Mouse (Mus musculus) megakaryocyte, embryonic 14.5 days (primary cell): ENCODE data around the gene Tap1.

Experiments used
- FLI1 ChIP-seq: IDR thresholded peaks from 2 replicates; pipeline ENCODE4 v1.6.1; 2012; ENCODE audit warnings: low read length, inconsistent platforms, mixed read lengths
- GATA1 ChIP-seq: IDR thresholded peaks from 3 replicates; pipeline ENCODE4 v1.6.1; 2012; ENCODE audit warnings: mixed read lengths, low read length, inconsistent platforms, borderline replicate concordance

DNA sequence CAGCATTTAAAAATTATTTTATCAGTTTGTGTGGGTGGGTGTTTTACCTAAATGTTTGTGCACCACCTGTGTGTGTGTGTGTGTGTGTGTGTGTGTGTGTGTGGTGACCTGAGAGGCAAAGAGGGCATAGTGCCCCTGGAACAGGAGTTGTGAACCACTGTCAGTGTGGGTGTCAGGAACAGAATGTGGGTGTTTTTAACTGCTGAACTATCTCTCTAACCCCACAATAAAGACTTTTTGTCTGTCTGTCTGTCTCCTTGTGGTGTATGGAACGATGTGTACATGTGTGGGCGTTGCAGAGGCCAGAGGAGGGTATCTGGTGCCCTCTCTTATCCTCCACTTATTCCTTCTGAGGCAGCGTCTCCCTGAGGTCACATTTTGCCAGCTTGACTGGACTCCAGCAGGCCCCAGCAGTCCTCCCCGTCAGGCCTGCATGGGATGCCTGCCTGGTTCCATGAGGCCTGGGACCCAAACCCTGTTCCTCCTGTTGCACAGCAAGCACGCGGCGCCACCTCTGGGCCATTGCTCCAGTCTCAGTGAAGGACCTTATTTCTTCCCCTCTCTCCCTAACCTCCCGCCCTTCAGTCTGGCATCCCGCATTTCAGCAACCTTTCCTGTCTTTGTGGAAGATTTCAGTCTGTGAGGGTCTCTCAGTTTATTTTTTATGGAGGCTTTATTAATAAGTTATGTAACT is 23.0 kb upstream of the Tap1 start:
- TF ChIP-seq GATA1 (no peak), FLI1 (no peak)
